Mouse (Mus musculus) T-helper 1 cell (primary cell): Measurements from ENCODE around the gene Anapc15-ps.
"Not testable (repeated sequence)": the region's sequence is repeated elsewhere in the genome, so short reads cannot be mapped to it uniquely, and the experiment has no call there.

Experiments used
- in situ Hi-C: fragments of 300-600 bp; cut with MboI, MseI; formaldehyde crosslinking; loops from one replicate; pipeline ENCODE4 v1.15.1; 2025; ENCODE audit warnings: high pct_unique_total_duplicates

Anapc15-ps gene

GRCm38 (mm10) chr10:95634751-95635150, 38.5 kb downstream of the Anapc15-ps start:
- in situ Hi-C loops, result no loop called here

DNA sequence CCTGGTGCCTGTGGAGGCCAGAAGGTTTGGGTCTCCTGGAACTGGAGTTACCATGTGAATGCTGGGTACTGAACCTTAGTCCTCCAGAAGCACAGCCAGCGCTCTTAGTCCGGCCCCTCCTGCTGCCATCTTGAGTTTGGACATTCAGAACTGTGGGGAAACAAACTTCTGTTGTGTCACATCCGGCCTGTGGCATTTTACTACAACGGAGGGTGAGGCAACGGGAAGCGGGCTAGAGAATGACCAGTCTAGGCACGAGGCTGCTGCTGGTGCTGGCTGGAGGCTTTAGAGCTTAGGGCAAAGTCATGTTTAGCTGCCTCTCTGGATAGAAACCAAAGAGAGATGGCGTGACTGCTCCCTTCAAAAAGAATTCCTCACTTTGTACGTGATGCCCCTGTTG, 39.0 kb downstream of the Anapc15-ps start:
- in situ Hi-C loops, result no loop called here

DNA sequence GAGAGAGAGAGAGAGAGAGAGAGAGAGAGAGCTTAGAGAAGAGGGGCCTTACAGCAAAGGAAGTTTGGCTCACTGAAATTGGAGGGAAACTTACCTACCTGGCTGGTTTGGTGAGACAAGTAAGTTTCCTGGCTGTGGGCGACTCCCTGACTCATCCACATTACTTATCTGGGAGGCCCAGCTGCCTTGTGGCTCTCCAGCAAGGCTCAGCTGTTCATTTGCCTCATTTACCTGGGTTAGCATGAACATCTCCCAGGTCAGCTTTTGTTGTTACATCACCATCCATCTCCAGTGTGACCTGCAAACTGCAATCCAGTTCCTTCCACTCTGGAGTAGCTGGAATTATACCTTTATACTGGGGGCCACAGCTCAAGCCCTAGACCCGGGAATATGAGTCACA, 41.7 kb downstream of the Anapc15-ps start:
- in situ Hi-C loops, result no loop called here

GRCm38 (mm10) chr10:95630726-95631345, 42.4 kb downstream of the Anapc15-ps start:
- in situ Hi-C loops, result no loop called here

DNA sequence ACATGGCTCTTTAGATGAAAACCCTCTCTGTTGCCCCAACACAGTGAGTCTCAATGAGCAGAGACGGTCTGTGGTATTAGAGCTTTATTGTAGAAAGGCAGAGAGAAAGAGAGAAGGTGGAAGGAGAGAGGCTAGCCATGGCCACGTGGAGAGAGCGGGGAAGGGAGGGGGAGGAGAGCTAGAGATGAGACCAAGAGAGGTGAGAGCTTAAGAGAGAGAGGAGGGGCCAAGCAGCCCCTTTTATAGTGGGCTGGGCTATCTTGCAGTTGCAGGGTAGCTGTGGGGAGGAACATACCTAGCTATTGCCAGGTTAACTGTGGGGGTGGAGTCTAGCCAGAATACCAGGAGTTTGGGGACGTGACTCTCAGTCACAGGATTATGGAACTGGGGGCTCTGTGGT, 43.1 kb downstream of the Anapc15-ps start:
- in situ Hi-C loops, result not testable (repeated sequence)

GRCm38 (mm10) chr10:95628338-95628737, 44.9 kb downstream of the Anapc15-ps start:
- in situ Hi-C loops, result no loop called here

DNA sequence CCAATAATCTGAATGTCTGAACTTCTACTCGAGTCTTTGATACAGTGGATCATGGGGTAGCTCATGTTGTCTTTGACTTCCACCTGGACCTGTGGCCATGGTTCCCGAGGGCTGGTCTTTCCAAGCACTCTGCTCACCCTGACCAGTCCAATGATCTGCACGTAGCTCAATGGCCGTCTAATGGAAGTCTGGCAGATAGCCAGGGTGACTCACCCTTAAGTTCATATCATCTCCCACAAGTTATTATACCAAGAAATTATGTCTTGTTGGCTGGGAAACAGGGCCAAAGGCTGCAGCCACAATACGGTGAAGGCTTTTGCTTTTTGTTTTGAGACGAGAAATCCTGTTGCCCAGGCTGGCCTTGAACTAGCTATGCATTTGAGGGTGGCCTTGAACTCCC, 45.9 kb downstream of the Anapc15-ps start:
- in situ Hi-C loops, result no loop called here

DNA sequence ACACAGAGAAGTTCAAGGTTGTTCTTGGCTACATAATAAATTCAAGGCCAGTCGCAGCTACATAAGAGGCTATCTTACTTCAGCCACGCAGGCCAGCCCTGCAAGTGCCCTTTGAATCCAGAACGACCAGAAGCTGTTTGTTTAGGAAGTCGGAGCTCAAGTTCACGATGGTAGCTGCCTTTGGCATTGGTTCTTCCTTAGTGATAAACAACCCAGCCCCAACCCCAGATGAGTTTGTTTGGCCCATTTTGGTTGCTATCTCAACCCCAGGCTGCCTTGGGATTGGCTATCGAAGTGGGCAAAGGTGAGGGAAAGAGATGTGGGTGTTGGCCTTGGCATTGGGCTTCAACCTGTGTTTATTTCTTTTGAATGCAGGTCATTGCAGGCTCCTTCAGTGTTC, 48.0 kb downstream of the Anapc15-ps start:
- in situ Hi-C loops, result no loop called here

DNA sequence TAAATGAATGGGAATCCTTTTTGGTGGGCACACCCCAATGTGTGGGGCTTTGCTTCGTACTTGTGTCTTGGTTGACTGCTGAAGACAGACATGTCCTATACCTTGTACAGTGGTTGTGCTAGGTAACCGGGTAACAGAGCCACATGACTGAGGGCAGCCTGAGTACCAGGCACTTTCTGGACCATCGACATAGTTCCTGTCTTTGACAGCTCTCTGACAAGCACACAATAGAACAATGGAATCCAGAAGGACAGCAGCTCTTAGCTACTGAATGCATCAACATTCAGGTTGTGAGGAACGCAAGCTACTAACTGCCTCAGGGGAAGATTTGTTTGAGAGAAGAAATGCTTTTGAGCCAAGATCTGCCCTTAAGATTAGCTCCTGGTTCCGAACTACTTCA, 49.2 kb downstream of the Anapc15-ps start:
- in situ Hi-C loops, result no loop called here

DNA sequence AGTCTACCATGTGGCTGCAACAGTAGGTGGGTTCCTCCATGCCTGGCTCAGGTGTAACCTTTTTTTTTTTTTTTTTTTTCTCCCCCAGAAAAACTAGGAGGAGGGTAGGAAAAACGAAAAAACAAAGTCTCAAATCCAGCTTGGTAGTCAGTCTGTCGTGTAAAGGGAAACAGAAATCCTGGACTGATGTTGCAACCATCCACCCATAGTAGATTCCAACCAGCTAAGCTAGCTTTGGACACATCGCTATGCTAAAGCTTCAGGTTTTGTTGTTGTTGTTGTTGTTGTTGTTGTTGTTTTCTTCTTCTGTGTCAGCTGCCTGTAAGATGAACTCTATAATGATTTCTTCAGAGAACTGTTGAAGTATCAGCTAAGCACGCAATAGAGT, 49.7 kb downstream of the Anapc15-ps start:
- in situ Hi-C loops, result no loop called here
